In genomic region chr9:98033273-98033855, GRCm38 (mm10) we compare ENCODE assay signal across 8 mouse cellular contexts. TPM values are rescaled to one million over a fixed set of nuclear protein-coding genes. Genes with fewer than 3 reads are reported as not detected.
DNase-seq lines count a peak whose midpoint lies in the region; ATAC-seq and TF ChIP-seq lines count a peak whose summit lies in the region.

No protein-coding gene starts in this region.

- ATAC-seq in forebrain, embryonic 13.5 days, result peak; percentile 60; the same call in 1 of the 2 replicates
- no peak for ATAC-seq in liver, postnatal 0 days
- peak; percentile 62 for ATAC-seq in stomach, embryonic 16.5 days (ENCODE audit: insufficient read depth, low FRiP score)

- TF ChIP-seq POLR2A in brain, embryonic 14.5 days (IDR thresholded peaks at IDR 0.05; ENCODE audit: borderline replicate concordance, extremely low read depth, insufficient read depth, insufficient read length, poor library complexity, severe bottlenecking), result no peak

- no peak overlapping the region for H3K27ac ChIP-seq in forebrain, embryonic 13.5 days
- no peak overlapping the region for H3K27ac ChIP-seq in liver, postnatal 0 days (ENCODE audit: low read depth)
- H3K27ac ChIP-seq in stomach, embryonic 16.5 days (ENCODE audit: low read length), result no peak overlapping the region

- H3K9ac ChIP-seq in forebrain, embryonic 13.5 days, result peak overlapping the region; percentile 79
- H3K9ac ChIP-seq in liver, postnatal 0 days (replicated peaks), result no peak overlapping the region
- peak overlapping the region; percentile 65 for H3K9ac ChIP-seq in stomach, embryonic 16.5 days (ENCODE audit: low read length)

- no peaks in the 10 kb centered on the region; the same call in 1 of the 2 replicates for H3K9me3 ChIP-seq in forebrain, embryonic 13.5 days (replicated peaks)
- no peaks in the 10 kb centered on the region for H3K9me3 ChIP-seq in liver, postnatal 0 days (ENCODE audit: low read length)
- no peaks in the 10 kb centered on the region for H3K9me3 ChIP-seq in stomach, embryonic 16.5 days (replicated peaks; ENCODE audit: control insufficient read depth, low read length)

- TF ChIP-seq CTCF in brain, embryonic 14.5 days (IDR thresholded peaks at IDR 0.05; ENCODE audit: borderline replicate concordance, extremely low read depth, insufficient read depth, insufficient read length), result no peak
- TF ChIP-seq CTCF in liver, postnatal 0 days (IDR thresholded peaks at IDR 0.05; ENCODE audit: low read depth), result no peak

- H3K27me3 ChIP-seq in forebrain, embryonic 13.5 days, result peaks cover 36% of the 10 kb centered on the region
- peaks cover 47% of the 10 kb centered on the region for H3K27me3 ChIP-seq in liver, postnatal 0 days (ENCODE audit: insufficient read depth, low read length)
- peaks cover 21% of the 10 kb centered on the region for H3K27me3 ChIP-seq in stomach, embryonic 16.5 days (ENCODE audit: control insufficient read depth, insufficient read depth, low read length)

- peak; percentile 7 to 16 for DNase-seq in heart, adult 18-20 months
- DNase-seq in heart, adult 8-10 months (ENCODE audit: low spot score), result no peak
- DNase-seq in brain, embryonic 14.5 days (ENCODE audit: low read depth), result peak; percentile 65
- DNase-seq in kidney, adult 11 months, result peak; percentile 78
- DNase-seq in liver, postnatal 0 days, result no peak
- no peak for DNase-seq in layer of hippocampus, postnatal 25 days (ENCODE audit: extremely low spot score in 1 of 2, low spot score in 1 of 2)

- peak overlapping the region; percentile 67 for H3K4me3 ChIP-seq in forebrain, embryonic 13.5 days
- peak overlapping the region; percentile 45 for H3K4me3 ChIP-seq in liver, postnatal 0 days (ENCODE audit: low read depth, low read length)
- peak overlapping the region; percentile 66 for H3K4me3 ChIP-seq in stomach, embryonic 16.5 days (replicated peaks; ENCODE audit: low read length)

- peak overlapping the region; percentile 96 for H3K4me2 ChIP-seq in forebrain, embryonic 13.5 days
- H3K4me2 ChIP-seq in liver, postnatal 0 days (ENCODE audit: low read depth, low read length), result peak overlapping the region; percentile 72
- peak overlapping the region; percentile 94 for H3K4me2 ChIP-seq in stomach, embryonic 16.5 days (ENCODE audit: low read depth, low read length)

- no peaks in the 10 kb centered on the region for H3K36me3 ChIP-seq in forebrain, embryonic 13.5 days (ENCODE audit: poor library complexity, severe bottlenecking)
- no peaks in the 10 kb centered on the region for H3K36me3 ChIP-seq in liver, postnatal 0 days (replicated peaks; ENCODE audit: insufficient read depth, low read length)
- no peaks in the 10 kb centered on the region for H3K36me3 ChIP-seq in stomach, embryonic 16.5 days (ENCODE audit: control insufficient read depth, insufficient read depth, low read length)

- TF ChIP-seq EP300 in liver, postnatal 0 days (IDR thresholded peaks at IDR 0.05; ENCODE audit: low read depth), result no peak

- H3K4me1 ChIP-seq in forebrain, embryonic 13.5 days, result peaks cover 14% of the 10 kb centered on the region
- H3K4me1 ChIP-seq in liver, postnatal 0 days (ENCODE audit: insufficient read depth), result no peaks in the 10 kb centered on the region
- H3K4me1 ChIP-seq in stomach, embryonic 16.5 days (ENCODE audit: control insufficient read depth, insufficient read depth, low read length), result peaks cover 3% of the 10 kb centered on the region

- under 1% methylated on average over 38 of the region's 38 CpGs for WGBS in forebrain, embryonic 13.5 days
- 2% methylated on average over 36 of the region's 38 CpGs for WGBS in liver, postnatal 0 days (ENCODE audit: insufficient replicate concordance)
- under 1% methylated on average over 38 of the region's 38 CpGs for WGBS in stomach, embryonic 16.5 days

RNA-seq across cellular contexts. Expression of gene Clstn2, which starts 0.4 kb away (rescaled TPM):
- under 1 TPM; 0.42 to 0.75 TPM for total RNA-seq in heart, adult 18-20 months (2021)
- total RNA-seq in heart, adult 8-10 months (2022), result under 1 TPM; 0.38 to 0.59 (median 0.49) TPM
- 18.0 and 25.1 TPM in 2 replicates for polyA plus RNA-seq in brain, embryonic 14.5 days (2012; rRNA removed)
- 3.8 and 3.9 TPM in 2 replicates for polyA plus RNA-seq in forebrain, embryonic 13.5 days (2015; fragmentation: Nextera tagmentation; extraction: Ambion mirVana)
- 0.05 and 0.12 TPM in 2 replicates for polyA plus RNA-seq in liver, postnatal 0 days (2015; fragmentation: Nextera tagmentation; extraction: Ambion mirVana)
- 1.0 and 1.2 TPM in 2 replicates for polyA plus RNA-seq in stomach, embryonic 16.5 days (2015; fragmentation: Nextera tagmentation; extraction: Ambion mirVana)
- 100 to 1,000 TPM; 138 to 161 TPM for total RNA-seq in layer of hippocampus, postnatal 25 days (2021)

Comparison
In these comparisons a context has a peak if more than half of its experiments do, and no peak if none do; other contexts are left out.
1. DNase-seq: peak in heart, adult 18-20 months (2 of 2), brain, embryonic 14.5 days (single experiment) and kidney, adult 11 months (single experiment); none in heart, adult 8-10 months (single experiment), liver, postnatal 0 days (single experiment) and layer of hippocampus, postnatal 25 days (0 of 2).
2. Peak in every context shown above with its lines, with median percentiles within 50 percentile points of each other: H3K4me2 ChIP-seq and H3K4me3 ChIP-seq.